ENCODE assay signal across 9 mouse cellular contexts in genomic region chr1:151564377-151564776, GRCm38 (mm10). TPM values are rescaled to one million over a fixed set of nuclear protein-coding genes. Genes with fewer than 3 reads are reported as not detected.
A peak's percentile ranks its signal among the peaks of the same experiment; 100 is the strongest.
DNase-seq lines count a peak whose midpoint lies in the region; ATAC-seq and TF ChIP-seq lines count a peak whose summit lies in the region.
"Had no signal": no experiment of that assay in that cellular context is flagged by ENCODE, and none has a peak within 500 bp of the region (broad histone marks: within the 10 kb centered on the region; RNA-seq: fewer than 3 reads in every experiment).

No protein-coding gene starts in this region.

- H3K9ac ChIP-seq in liver, postnatal 0 days (replicated peaks) = no peak overlapping the region
- no peak overlapping the region for H3K9ac ChIP-seq in neural tube, embryonic 14.5 days (replicated peaks; ENCODE audit: low read depth, low read length)
- H3K9ac ChIP-seq in stomach, postnatal 0 days (ENCODE audit: low read length) = no peak overlapping the region

- no peak overlapping the region for H3K4me2 ChIP-seq in liver, postnatal 0 days (ENCODE audit: low read depth, low read length)
- H3K4me2 ChIP-seq in neural tube, embryonic 14.5 days (ENCODE audit: low read depth, low read length) = no peak overlapping the region
- no peak overlapping the region for H3K4me2 ChIP-seq in stomach, postnatal 0 days (replicated peaks; ENCODE audit: low read depth)

- intact Hi-C loops in heart, postnatal 25 days (cut with DNase I) = loop anchor here (1.0 kb wide), 1 partner anchor 142 kb away; no protein-coding TSS in a partner anchor

- no peak for TF ChIP-seq POLR2A in brain, embryonic 14.5 days (IDR thresholded peaks at IDR 0.05; ENCODE audit: borderline replicate concordance, extremely low read depth, insufficient read depth, insufficient read length, poor library complexity, severe bottlenecking)

- peak; percentile 74 for ATAC-seq in liver, postnatal 0 days
- peak; percentile 85; the same call in 1 of the 2 replicates for ATAC-seq in neural tube, embryonic 14.5 days (ENCODE audit: low read depth)
- ATAC-seq in stomach, postnatal 0 days (ENCODE audit: low FRiP score, low TSS enrichment) = peak; percentile 83; the same call in 1 of the 2 replicates

- no peak overlapping the region for H3K4me3 ChIP-seq in forebrain, embryonic 10.5 days
- no peak overlapping the region for H3K4me3 ChIP-seq in liver, postnatal 0 days (ENCODE audit: low read depth, low read length)
- H3K4me3 ChIP-seq in neural tube, embryonic 14.5 days (ENCODE audit: low read depth, low read length) = no peak overlapping the region
- no peak overlapping the region for H3K4me3 ChIP-seq in stomach, postnatal 0 days (ENCODE audit: low read depth, low read length)
- H3K4me3 ChIP-seq: erythroblast, embryonic 14.5 days had no signal

- no peaks in the 10 kb centered on the region for H3K9me3 ChIP-seq in forebrain, embryonic 10.5 days
- H3K9me3 ChIP-seq in liver, postnatal 0 days (ENCODE audit: low read length) = no peaks in the 10 kb centered on the region
- no peaks in the 10 kb centered on the region for H3K9me3 ChIP-seq in neural tube, embryonic 14.5 days (ENCODE audit: control insufficient read depth, low read length)
- no peaks in the 10 kb centered on the region for H3K9me3 ChIP-seq in stomach, postnatal 0 days (ENCODE audit: control insufficient read depth, low read length)

- 16% methylated on average over 12 of the region's 12 CpGs for WGBS in forebrain, embryonic 10.5 days
- 10% methylated on average over 12 of the region's 12 CpGs for WGBS in large intestine, adult 2 months
- 12% methylated on average over 12 of the region's 12 CpGs for WGBS in liver, postnatal 0 days (ENCODE audit: insufficient replicate concordance)
- 15% methylated on average over 12 of the region's 12 CpGs for WGBS in neural tube, embryonic 14.5 days
- WGBS in stomach, postnatal 0 days = 12% methylated on average over 12 of the region's 12 CpGs

- H3K27me3 ChIP-seq in forebrain, embryonic 10.5 days (ENCODE audit: poor library complexity, severe bottlenecking) = peaks cover 9% of the 10 kb centered on the region
- H3K27me3 ChIP-seq in liver, postnatal 0 days (ENCODE audit: insufficient read depth, low read length) = no peaks in the 10 kb centered on the region
- H3K27me3 ChIP-seq in neural tube, embryonic 14.5 days (ENCODE audit: control insufficient read depth, insufficient read depth, low read length) = no peaks in the 10 kb centered on the region
- no peaks in the 10 kb centered on the region for H3K27me3 ChIP-seq in stomach, postnatal 0 days (ENCODE audit: control insufficient read depth, insufficient read depth, low read length)

- H3K36me3 ChIP-seq in forebrain, embryonic 10.5 days (replicated peaks) = no peaks in the 10 kb centered on the region
- H3K36me3 ChIP-seq in liver, postnatal 0 days (replicated peaks; ENCODE audit: insufficient read depth, low read length) = no peaks in the 10 kb centered on the region
- H3K36me3 ChIP-seq in neural tube, embryonic 14.5 days (ENCODE audit: control insufficient read depth, insufficient read depth, low read length) = no peaks in the 10 kb centered on the region
- no peaks in the 10 kb centered on the region for H3K36me3 ChIP-seq in stomach, postnatal 0 days (ENCODE audit: control insufficient read depth, insufficient read depth, low read length)

- TF ChIP-seq CTCF in brain, embryonic 14.5 days (IDR thresholded peaks at IDR 0.05; ENCODE audit: borderline replicate concordance, extremely low read depth, insufficient read depth, insufficient read length) = peak; percentile 80
- peak; percentile 95 for TF ChIP-seq CTCF in liver, postnatal 0 days (IDR thresholded peaks at IDR 0.05; ENCODE audit: low read depth)
- TF ChIP-seq CTCF in stomach, postnatal 0 days (IDR thresholded peaks at IDR 0.05; ENCODE audit: low read depth) = peak; percentile 96

- H3K27ac ChIP-seq in forebrain, embryonic 10.5 days = no peak overlapping the region
- no peak overlapping the region for H3K27ac ChIP-seq in liver, postnatal 0 days (ENCODE audit: low read depth)
- H3K27ac ChIP-seq in neural tube, embryonic 14.5 days (ENCODE audit: low read depth, low read length) = no peak overlapping the region
- H3K27ac ChIP-seq in stomach, postnatal 0 days (replicated peaks) = no peak overlapping the region

- DNase-seq in CD8-positive naive resting alpha-beta T cell, adult 2 months (ENCODE audit: low read depth in 2 of 2, low spot score in 2 of 2) = peak; percentile 44 to 64
- peak; percentile 82 for DNase-seq in brain, embryonic 14.5 days (ENCODE audit: low read depth)
- peak; percentile 70 for DNase-seq in forebrain, embryonic 10.5 days (ENCODE audit: extremely low spot score, low spot score)
- DNase-seq in heart, postnatal 25 days (ENCODE audit: low spot score) = peak; percentile 61
- DNase-seq in large intestine, adult 2 months (ENCODE audit: low read depth, low spot score) = peak; percentile 48
- DNase-seq in liver, postnatal 0 days = peak; percentile 88
- peak; percentile 88 for DNase-seq in stomach, postnatal 0 days (ENCODE audit: low spot score)

- no peak for TF ChIP-seq EP300 in liver, postnatal 0 days (IDR thresholded peaks at IDR 0.05; ENCODE audit: low read depth)
- TF ChIP-seq EP300 in stomach, postnatal 0 days (optimal IDR thresholded peaks at IDR 0.05) = no peak

- H3K4me1 ChIP-seq in forebrain, embryonic 10.5 days = no peaks in the 10 kb centered on the region
- H3K4me1 ChIP-seq in liver, postnatal 0 days (ENCODE audit: insufficient read depth) = no peaks in the 10 kb centered on the region
- no peaks in the 10 kb centered on the region for H3K4me1 ChIP-seq in neural tube, embryonic 14.5 days (ENCODE audit: control insufficient read depth, insufficient read depth, low read length)
- no peaks in the 10 kb centered on the region for H3K4me1 ChIP-seq in stomach, postnatal 0 days (replicated peaks; ENCODE audit: control insufficient read depth, insufficient read depth)

RNA-seq across cellular contexts. Expression of gene Fam129a, which starts 6.6 kb away (rescaled TPM):
- polyA plus RNA-seq in brain, embryonic 14.5 days (2012; rRNA removed) = 0.50 and 0.90 TPM in 2 replicates
- 0.46 and 0.59 TPM in 2 replicates for polyA plus RNA-seq in forebrain, embryonic 10.5 days (2016; fragmentation: Nextera tagmentation; extraction: Ambion mirVana)
- 10 to 100 TPM; 12.9 to 19.3 TPM for total RNA-seq in heart, postnatal 25 days (2021)
- polyA plus RNA-seq in large intestine, adult 2 months (2012; rRNA removed) = 6.7 and 10.1 TPM in 2 replicates
- 8.3 and 11.5 TPM in 2 replicates for polyA plus RNA-seq in liver, postnatal 0 days (2015; fragmentation: Nextera tagmentation; extraction: Ambion mirVana)
- 2.4 and 3.3 TPM in 2 replicates for polyA plus RNA-seq in neural tube, embryonic 14.5 days (2014; fragmentation: Nextera tagmentation; extraction: Ambion mirVana)
- polyA plus RNA-seq in stomach, postnatal 0 days (2015; fragmentation: Nextera tagmentation; extraction: Ambion mirVana) = 17.7 and 23.5 TPM in 2 replicates
